Mouse (Mus musculus): Measurements from ENCODE around the gene Tmem108. TPM values are rescaled to one million over a fixed set of nuclear protein-coding genes. Genes with fewer than 3 reads are reported as not detected.

Tmem108 gene
- polyA plus RNA-seq, 1 experiment from 2014 or later: 1.2 TPM

GRCm38 (mm10) chr9:103590801-103591200, 170.8 kb downstream of the Tmem108 start:
- 75% methylated on average over 5 of the region's 5 CpGs for WGBS (ENCODE audit: insufficient replicate concordance)
- DNase-seq: no peak
- TF ChIP-seq CTCF (IDR thresholded peaks at IDR 0.05; ENCODE audit: low read depth) (no peak), EP300 (IDR thresholded peaks at IDR 0.05; ENCODE audit: low read depth) (no peak)
- no peak overlapping the region for H3K9ac ChIP-seq (replicated peaks)
- no peak overlapping the region for H3K4me3 ChIP-seq (ENCODE audit: low read depth, low read length)
- H3K4me2 ChIP-seq (ENCODE audit: low read depth, low read length): no peak overlapping the region
- no peaks in the 10 kb centered on the region for H3K27me3 ChIP-seq (ENCODE audit: insufficient read depth, low read length)
- H3K36me3 ChIP-seq (replicated peaks; ENCODE audit: insufficient read depth, low read length): no peaks in the 10 kb centered on the region
- no peaks in the 10 kb centered on the region for H3K9me3 ChIP-seq (ENCODE audit: low read length)
- no peak for ATAC-seq
- no peaks in the 10 kb centered on the region for H3K4me1 ChIP-seq (ENCODE audit: insufficient read depth)
- no peak overlapping the region for H3K27ac ChIP-seq (ENCODE audit: low read depth)

- 86% methylated on average over 4 of the region's 4 CpGs for WGBS (ENCODE audit: insufficient replicate concordance)
Measured at GRCm38 (mm10) chr9:103584865-103585264, 176.8 kb downstream of the Tmem108 start.

GRCm38 (mm10) chr9:103582249-103582961, 179.2 kb downstream of the Tmem108 start:
- H3K4me3 ChIP-seq (ENCODE audit: low read depth, low read length): no peak overlapping the region
- DNase-seq (no peak), ATAC-seq (no peak)
- no peaks in the 10 kb centered on the region for H3K9me3 ChIP-seq (ENCODE audit: low read length)
- H3K27ac ChIP-seq (ENCODE audit: low read depth): no peak overlapping the region
- no peak overlapping the region for H3K4me2 ChIP-seq (ENCODE audit: low read depth, low read length)
- no peaks in the 10 kb centered on the region for H3K36me3 ChIP-seq (replicated peaks; ENCODE audit: insufficient read depth, low read length)
- H3K4me1 ChIP-seq (ENCODE audit: insufficient read depth): no peaks in the 10 kb centered on the region
- H3K9ac ChIP-seq (replicated peaks): no peak overlapping the region
- H3K27me3 ChIP-seq (ENCODE audit: insufficient read depth, low read length): no peaks in the 10 kb centered on the region
- no peak for TF ChIP-seq EP300 (IDR thresholded peaks at IDR 0.05; ENCODE audit: low read depth)
- TF ChIP-seq CTCF (IDR thresholded peaks at IDR 0.05; ENCODE audit: low read depth): no peak
- WGBS (ENCODE audit: insufficient replicate concordance): 81% methylated on average over 10 of the region's 10 CpGs

More at GRCm38 (mm10) chr9:103584865-103585264, 176.8 kb downstream of the Tmem108 start:
- no peak overlapping the region for H3K4me3 ChIP-seq (ENCODE audit: low read depth, low read length)
- H3K27me3 ChIP-seq (ENCODE audit: insufficient read depth, low read length): no peaks in the 10 kb centered on the region
- no peak overlapping the region for H3K4me2 ChIP-seq (ENCODE audit: low read depth, low read length)
- TF ChIP-seq EP300 (IDR thresholded peaks at IDR 0.05; ENCODE audit: low read depth): no peak
- no peak for TF ChIP-seq CTCF (IDR thresholded peaks at IDR 0.05; ENCODE audit: low read depth)
- H3K9me3 ChIP-seq (ENCODE audit: low read length): no peaks in the 10 kb centered on the region
- no peak for DNase-seq
- H3K36me3 ChIP-seq (replicated peaks; ENCODE audit: insufficient read depth, low read length): no peaks in the 10 kb centered on the region
- ATAC-seq: no peak
- no peaks in the 10 kb centered on the region for H3K4me1 ChIP-seq (ENCODE audit: insufficient read depth)
- no peak overlapping the region for H3K9ac ChIP-seq (replicated peaks)
- H3K27ac ChIP-seq (ENCODE audit: low read depth): no peak overlapping the region

GRCm38 (mm10) chr9:103580621-103581020, 181.0 kb downstream of the Tmem108 start:
- Histone ChIP-seq H3K9me3 (ENCODE audit: low read length) (no peaks in the 10 kb centered on the region), H3K27me3 (ENCODE audit: insufficient read depth, low read length) (no peaks in the 10 kb centered on the region), H3K27ac (ENCODE audit: low read depth) (no peak overlapping the region), H3K9ac (replicated peaks) (no peak overlapping the region), H3K4me3 (ENCODE audit: low read depth, low read length) (no peak overlapping the region), H3K36me3 (replicated peaks; ENCODE audit: insufficient read depth, low read length) (no peaks in the 10 kb centered on the region), H3K4me2 (ENCODE audit: low read depth, low read length) (no peak overlapping the region), H3K4me1 (ENCODE audit: insufficient read depth) (no peaks in the 10 kb centered on the region)
- TF ChIP-seq CTCF (IDR thresholded peaks at IDR 0.05; ENCODE audit: low read depth): no peak
- no peak for TF ChIP-seq EP300 (IDR thresholded peaks at IDR 0.05; ENCODE audit: low read depth)
- ATAC-seq (no peak), DNase-seq (no peak)
- 90% methylated on average over 6 of the region's 6 CpGs for WGBS (ENCODE audit: insufficient replicate concordance)

- Histone ChIP-seq H3K4me3 (ENCODE audit: low read depth, low read length) (no peak overlapping the region), H3K4me2 (ENCODE audit: low read depth, low read length) (no peak overlapping the region), H3K27ac (ENCODE audit: low read depth) (no peak overlapping the region), H3K27me3 (ENCODE audit: insufficient read depth, low read length) (no peaks in the 10 kb centered on the region), H3K36me3 (replicated peaks; ENCODE audit: insufficient read depth, low read length) (no peaks in the 10 kb centered on the region), H3K9ac (replicated peaks) (no peak overlapping the region), H3K9me3 (ENCODE audit: low read length) (no peaks in the 10 kb centered on the region), H3K4me1 (ENCODE audit: insufficient read depth) (no peaks in the 10 kb centered on the region)
- no peak for DNase-seq
- TF ChIP-seq EP300 (IDR thresholded peaks at IDR 0.05; ENCODE audit: low read depth) (no peak), CTCF (IDR thresholded peaks at IDR 0.05; ENCODE audit: low read depth) (no peak)
- WGBS (ENCODE audit: insufficient replicate concordance): 79% methylated on average over 4 of the region's 4 CpGs
- no peak for ATAC-seq
Measured at GRCm38 (mm10) chr9:103580186-103580585, 181.5 kb downstream of the Tmem108 start.

- H3K27ac ChIP-seq (ENCODE audit: low read depth): no peak overlapping the region
- TF ChIP-seq CTCF (IDR thresholded peaks at IDR 0.05; ENCODE audit: low read depth) (no peak), EP300 (IDR thresholded peaks at IDR 0.05; ENCODE audit: low read depth) (no peak)
- no peaks in the 10 kb centered on the region for H3K9me3 ChIP-seq (ENCODE audit: low read length)
- no peaks in the 10 kb centered on the region for H3K27me3 ChIP-seq (ENCODE audit: insufficient read depth, low read length)
- no peak overlapping the region for H3K9ac ChIP-seq (replicated peaks)
- H3K4me1 ChIP-seq (ENCODE audit: insufficient read depth): no peaks in the 10 kb centered on the region
- H3K4me2 ChIP-seq (ENCODE audit: low read depth, low read length): no peak overlapping the region
- H3K4me3 ChIP-seq (ENCODE audit: low read depth, low read length): no peak overlapping the region
- ATAC-seq (no peak), DNase-seq (no peak)
- no peaks in the 10 kb centered on the region for H3K36me3 ChIP-seq (replicated peaks; ENCODE audit: insufficient read depth, low read length)
- WGBS (ENCODE audit: insufficient replicate concordance): 80% methylated on average over 9 of the region's 9 CpGs
Measured at GRCm38 (mm10) chr9:103579411-103580026, 182.1 kb downstream of the Tmem108 start.

Measured in liver, postnatal 0 days (tissue).